Mouse (Mus musculus): ENCODE results near the gene Slc38a1. TPM values are rescaled to one million over a fixed set of nuclear protein-coding genes. Genes with fewer than 3 reads are reported as not detected.
"Not testable (repeated sequence)": the region's sequence is repeated elsewhere in the genome, so short reads cannot be mapped to it uniquely, and the experiment has no call there.

Gene Slc38a1
- total RNA-seq, 2 experiments from 2014 or later, result 3.1 to 4.1 TPM

DNA sequence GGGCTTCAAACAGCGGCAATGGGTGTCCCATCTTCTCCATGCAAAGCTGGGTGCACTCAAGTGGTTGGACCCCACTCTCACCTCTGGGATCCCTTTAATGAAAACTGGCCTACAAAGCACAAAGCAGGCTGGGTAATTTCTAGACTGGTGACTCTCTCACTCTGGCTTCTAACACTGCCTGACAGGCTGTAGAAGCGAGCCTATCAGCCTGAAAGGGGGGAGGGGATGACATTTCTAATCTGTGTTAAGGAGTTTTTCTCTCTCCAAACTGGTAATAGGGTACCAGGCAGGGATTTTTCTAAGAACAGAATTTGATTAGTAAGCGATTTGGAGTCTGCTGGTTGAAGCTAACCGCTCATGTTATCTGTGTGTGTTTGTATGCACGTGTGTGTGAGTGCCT lies 15.8 kb downstream of the Slc38a1 start:
- DNase-seq, result no peak
- intact Hi-C loops (cut with DNase I; ENCODE audit: low total_unique reads), result no loop called here

DNA sequence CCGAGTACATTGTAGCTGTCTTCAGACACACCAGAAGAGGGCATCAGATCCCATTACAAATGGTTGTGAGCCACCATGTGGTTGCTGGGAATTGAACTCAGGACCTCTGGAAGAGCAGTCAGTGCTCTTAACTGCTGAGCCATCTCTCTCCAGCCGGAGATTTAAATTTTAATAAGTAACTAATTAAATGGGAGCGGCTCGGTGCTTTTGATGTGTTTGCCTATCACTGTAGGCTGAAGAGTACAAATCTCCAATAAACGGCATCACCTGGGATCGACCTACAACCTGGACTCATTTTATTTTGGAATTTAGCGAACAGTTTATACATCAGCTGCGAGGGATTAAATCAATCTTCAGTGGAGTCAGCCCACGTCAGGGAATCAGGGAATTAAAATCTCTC lies 17.7 kb downstream of the Slc38a1 start:
- DNase-seq; intact Hi-C loops (cut with DNase I; ENCODE audit: low total_unique reads): not testable (repeated sequence)

DNA sequence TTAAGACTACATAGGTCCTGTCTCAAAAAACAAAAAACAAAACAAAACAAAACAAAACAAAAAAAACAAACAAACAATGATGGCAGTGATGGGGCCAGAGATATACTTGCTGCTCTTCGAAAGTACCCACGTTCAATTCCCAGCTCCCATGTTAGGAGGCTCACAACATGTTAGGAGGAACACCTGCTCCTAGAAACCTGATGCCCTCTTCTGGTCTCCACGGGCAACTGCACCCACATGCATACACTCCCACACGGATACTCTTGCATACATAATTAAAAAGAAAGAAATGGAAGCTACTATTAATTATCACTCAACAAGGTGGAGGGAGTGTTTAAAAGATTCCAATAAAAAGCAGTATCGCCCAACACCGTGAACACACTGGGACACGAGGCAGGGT lies 20.3 kb downstream of the Slc38a1 start:
- intact Hi-C loops (cut with DNase I; ENCODE audit: low total_unique reads), result no loop called here
- no peak for DNase-seq

DNA sequence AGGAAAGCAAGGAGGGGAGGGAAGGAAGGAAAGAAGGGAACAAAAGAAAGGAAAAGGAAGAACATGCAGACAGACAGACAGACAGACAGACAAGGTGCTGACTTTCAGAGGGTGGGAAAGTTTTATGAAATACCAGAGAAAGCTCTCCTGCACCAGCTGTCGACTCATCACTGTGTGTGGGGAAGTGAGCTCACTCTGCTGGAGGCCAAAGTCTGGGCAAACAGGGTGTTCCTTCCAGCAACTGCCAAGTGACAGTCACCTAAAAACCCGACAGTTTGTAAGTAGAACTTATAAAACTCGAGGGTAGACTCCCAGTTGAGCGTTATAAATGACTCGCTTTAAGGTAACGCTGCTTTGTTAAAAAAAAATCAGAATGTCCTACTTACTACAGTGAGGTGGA lies 21.0 kb downstream of the Slc38a1 start:
- intact Hi-C loops (cut with DNase I; ENCODE audit: low total_unique reads), result no loop called here
- DNase-seq, result no peak

DNA sequence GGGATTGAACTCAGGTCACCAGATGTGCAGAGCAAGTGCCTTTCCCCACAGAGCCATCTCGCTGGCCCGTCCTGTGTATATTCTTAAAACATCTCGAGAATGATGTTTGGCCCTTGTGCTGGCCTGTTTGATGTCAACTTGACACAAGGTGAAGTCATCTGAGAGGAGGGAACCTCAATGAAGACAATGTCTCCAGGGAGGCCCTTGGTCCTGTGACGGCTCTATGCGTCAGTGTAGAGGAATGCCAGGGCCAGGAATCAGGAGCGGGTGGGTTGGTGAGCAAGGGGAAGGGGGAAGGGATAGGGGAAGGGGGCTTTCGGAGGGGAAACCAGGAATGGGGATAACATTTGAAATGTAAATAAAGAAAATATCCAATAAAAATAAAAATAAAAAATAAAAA lies 25.2 kb downstream of the Slc38a1 start:
- no peak for DNase-seq
- intact Hi-C loops (cut with DNase I; ENCODE audit: low total_unique reads), result no loop called here

DNA sequence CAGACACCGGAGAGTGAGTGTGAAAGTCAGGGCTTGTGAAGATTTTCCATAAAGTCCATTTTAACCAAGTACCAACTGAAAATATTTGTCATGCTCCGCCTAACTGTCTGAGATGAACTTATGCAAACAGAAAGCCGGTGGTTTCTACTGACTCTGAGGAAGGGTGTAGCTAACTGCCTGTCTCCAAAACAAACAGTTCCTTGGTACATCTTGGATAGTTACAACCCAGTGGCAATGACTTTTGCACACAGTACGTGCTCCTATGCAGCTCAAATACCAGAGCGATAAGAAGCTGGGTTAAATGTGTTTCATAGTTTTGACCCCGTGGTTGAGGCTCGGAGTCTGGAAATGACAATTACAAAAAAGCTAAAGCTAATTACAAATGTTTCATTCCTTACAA lies 34.0 kb downstream of the Slc38a1 start:
- intact Hi-C loops (cut with DNase I; ENCODE audit: low total_unique reads), result no loop called here
- no peak for DNase-seq

DNA sequence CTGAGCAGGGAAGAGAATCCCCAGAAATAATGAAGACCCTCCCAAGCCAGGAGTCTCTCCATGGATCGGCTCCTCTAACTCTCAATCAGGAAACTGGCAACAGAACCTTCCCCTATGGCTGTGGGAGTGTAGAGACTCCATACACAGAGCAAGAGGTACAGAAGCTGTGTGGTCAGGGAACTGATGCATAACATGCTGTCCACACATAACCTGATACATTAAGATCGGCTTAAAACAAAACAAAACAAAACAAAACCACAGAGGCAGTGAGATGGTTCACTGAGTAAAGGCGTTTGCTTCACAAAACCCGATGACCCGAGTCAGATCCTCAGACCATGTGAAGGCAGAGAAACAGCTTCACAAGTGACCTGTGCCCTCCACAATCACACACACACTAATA lies 35.3 kb downstream of the Slc38a1 start:
- intact Hi-C loops (cut with DNase I; ENCODE audit: low total_unique reads), result no loop called here
- DNase-seq, result no peak

DNA sequence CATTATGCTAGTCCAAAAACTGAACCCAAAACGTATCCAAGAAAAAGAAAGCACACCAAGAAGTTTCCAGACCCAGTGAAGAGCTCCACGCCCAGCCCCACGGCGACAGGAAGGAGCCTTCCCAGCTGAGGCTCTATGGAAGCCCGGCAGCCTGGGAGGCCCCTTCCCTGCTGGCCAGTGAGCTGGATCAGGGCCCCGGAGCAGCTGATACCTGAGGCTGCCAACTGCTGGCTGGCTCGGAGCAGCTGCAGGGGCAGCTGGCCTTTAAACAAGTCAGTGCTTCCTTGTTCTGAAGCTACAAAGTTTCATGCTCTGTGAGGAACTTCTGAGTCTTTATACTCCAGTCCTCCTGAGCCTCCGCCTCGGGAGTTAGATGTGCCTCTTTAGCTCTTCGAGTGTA lies 38.4 kb downstream of the Slc38a1 start:
- intact Hi-C loops (cut with DNase I; ENCODE audit: low total_unique reads), result no loop called here

DNA sequence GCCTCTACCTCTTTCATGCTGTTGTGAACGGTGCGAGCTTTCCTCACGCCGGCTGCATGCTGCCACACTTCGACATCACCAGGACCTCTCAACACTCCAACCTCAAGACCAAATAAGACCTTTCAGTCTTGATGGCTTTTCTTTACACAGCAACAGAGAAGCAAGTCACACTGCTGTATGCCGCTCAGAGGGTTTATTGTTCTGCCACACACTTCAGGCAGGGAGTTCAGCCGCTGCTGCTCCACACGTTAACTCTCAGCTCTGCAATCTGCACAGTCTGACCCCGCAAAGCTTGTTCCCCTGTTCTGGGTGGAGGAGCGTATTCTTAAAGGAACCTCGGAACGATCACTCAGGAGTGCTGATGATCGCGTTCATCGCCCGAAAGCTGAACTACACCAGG lies 40.7 kb downstream of the Slc38a1 start:
- intact Hi-C loops (cut with DNase I; ENCODE audit: low total_unique reads), result no loop called here
- DNase-seq, result no peak

More for the DNA sequence above, 38.4 kb downstream of the Slc38a1 start:
- DNase-seq, result peak; percentile 90

DNA sequence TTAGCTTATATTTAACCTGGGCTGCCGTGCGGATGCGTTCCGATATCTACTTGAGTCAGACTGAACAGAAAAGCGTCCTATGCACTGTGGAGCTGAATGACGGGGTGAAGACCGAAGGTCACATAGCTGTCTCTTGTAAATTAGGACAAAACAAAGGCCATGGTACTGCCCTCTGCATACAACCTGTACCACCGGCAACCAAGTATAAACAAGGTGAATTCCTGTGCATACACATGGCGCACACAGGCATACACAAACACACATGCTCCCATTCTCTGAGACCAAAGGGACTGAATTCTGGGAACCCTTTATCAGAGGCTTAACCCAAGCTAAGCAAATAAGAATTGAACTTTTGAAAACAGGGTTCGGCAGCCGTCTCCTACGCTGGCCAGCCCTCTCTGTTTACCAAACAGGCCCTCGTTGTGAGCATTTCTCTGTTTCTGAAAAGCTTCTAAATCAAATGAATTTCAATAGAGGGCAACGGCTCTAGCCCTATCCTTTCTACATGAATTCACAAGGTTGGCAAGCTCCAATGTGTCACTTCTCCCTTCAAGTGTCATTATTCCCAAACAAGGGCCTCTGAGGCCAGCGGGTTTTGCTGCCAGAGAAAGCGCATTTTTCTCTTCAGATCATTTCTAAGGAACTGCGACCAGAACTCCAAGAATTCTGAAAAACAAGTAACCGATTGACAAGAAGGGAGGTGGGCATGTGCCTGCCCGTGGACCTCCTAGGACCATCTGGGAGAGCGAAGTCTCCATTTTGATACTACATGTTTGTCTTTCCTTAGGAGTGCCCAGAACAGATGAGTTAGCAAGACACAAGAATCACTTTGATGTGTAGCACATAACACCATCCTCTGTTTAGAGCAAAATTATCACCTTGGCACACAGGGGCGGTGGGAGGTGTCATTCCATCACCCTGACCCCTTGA lies 42.6 kb downstream of the Slc38a1 start:
- intact Hi-C loops (cut with DNase I; ENCODE audit: low total_unique reads), result no loop called here

DNA sequence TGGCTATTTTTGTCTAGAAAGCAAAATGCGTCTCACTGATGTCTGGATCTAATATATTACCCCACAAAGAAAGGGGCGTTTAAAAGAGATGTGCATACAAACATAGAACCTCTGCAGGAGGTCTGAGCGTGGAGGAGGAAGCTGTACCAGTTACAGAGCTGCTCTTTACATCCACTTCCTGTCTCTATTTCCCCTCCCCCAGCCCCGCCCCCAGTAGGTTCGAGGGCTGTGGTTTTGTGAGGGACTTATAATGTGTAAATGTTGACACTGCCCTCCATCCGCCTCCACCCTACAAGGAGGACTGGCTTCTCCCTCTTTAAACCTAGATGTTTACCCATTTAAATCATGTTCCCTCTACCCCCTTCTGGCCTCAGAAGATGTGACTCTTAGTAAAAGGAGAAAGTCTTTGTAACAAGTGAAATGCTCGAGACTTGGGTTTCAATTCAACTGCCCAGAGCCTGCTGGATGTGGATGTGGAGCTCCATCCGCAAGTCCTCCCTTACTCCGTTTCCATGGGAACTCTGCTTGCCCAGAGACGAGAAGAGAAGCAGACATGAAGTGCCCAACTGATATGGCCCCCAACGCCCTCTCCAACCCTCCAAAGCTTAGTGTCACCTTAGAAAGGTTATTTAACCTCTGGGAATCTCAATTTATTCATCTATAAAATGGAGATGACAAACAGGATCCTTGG lies 43.7 kb downstream of the Slc38a1 start:
- no peak for DNase-seq
- intact Hi-C loops (cut with DNase I; ENCODE audit: low total_unique reads), result no loop called here

More for the DNA sequence above, 42.6 kb downstream of the Slc38a1 start:
- DNase-seq, result no peak

DNA sequence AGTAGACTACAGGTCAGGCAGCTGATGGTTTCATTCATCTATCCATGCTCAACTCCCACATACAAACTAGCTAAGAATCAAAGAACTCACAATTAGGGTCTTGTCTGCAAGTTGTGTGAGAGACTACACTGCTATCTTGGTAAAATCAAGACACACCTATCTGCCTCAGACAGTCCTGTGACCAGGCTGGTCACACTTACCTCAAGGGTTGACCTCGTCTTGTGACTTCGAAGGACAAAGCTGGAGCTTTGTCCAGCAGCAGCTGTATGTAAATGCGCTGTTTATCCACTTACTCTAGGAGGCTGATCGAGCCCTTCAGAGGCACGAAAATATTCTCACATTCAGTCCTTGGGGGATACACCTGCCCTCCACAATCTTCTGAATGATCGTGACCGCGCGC lies 45.6 kb downstream of the Slc38a1 start:
- DNase-seq, result no peak
- intact Hi-C loops (cut with DNase I; ENCODE audit: low total_unique reads), result no loop called here

DNA sequence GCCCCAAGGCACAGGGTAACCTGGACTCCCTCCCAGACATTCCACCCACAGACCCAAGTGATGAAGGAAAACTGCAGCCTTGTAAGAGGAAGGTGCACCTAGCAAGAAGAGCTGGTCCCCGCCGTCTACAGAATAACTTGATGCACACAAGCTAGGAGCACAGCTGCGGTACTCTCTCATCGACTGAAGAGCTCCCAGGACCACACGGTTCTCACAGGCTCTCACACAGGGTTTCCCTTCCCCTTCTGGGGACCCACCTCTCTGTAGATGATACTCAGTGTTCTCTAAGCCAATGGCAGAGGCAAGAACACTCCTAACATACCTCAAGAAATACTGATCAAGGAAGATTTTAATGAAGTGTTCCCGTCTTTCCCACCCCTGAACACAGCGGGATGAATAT lies 48.4 kb downstream of the Slc38a1 start:
- intact Hi-C loops (cut with DNase I; ENCODE audit: low total_unique reads), result no loop called here
- DNase-seq, result no peak

DNA sequence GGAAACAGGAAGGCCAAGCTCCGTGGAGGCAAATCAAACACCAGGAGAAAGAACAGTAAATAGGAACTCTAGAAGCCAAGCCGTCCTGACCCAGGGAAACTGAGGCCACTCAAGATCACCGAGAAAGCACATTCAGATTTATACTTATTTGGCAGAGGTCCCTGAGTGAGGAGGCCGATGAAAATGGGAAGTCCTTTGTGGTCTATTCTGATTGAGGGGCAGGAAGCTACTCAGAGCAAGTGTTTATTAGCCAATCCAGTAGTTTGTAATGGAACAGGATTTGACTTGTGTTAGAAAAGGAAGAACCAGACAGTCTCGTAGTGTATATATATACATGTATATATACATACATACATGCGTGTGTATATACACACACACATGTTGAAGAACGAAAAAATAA lies 48.8 kb downstream of the Slc38a1 start:
- DNase-seq, result no peak
- intact Hi-C loops (cut with DNase I; ENCODE audit: low total_unique reads), result no loop called here

DNA sequence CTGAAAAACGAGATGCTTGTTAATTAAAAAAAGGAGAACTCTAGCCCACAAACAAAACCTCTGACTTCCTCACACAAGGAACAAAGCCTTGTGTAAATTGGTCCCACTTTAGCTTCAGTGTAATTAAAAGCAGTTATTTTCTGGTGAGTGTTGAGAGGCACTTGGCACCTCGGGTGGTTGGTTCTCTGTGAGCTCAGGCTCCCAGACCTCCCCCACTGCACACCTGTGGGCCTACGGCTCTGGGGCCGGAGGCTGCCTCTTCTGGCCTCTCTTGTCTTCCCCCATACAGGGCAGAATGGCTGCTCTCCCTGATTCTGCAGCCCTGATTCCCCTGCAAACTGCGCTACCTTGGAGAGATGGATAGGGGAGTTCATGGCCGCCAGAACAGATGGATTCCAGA lies 49.3 kb downstream of the Slc38a1 start:
- intact Hi-C loops (cut with DNase I; ENCODE audit: low total_unique reads), result no loop called here
- no peak for DNase-seq

DNA sequence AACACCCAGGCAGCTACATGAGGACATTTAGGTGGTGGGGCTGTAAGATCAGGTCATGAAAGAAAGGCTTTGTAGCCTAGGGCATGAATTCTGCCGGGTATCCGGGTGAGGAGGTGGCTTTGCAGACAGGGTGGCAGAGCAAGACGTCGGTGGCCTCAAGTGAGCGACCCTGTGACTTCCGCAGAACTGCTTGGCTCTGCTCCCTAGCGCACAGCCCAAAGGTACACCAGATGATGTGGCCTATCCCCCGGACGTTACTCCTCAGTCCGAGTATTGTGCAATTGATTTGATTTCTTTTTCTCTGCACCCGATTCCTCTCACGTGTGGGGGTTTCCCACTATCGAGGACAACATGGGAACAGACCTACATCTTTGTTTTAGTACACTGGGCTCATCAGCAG lies 49.7 kb downstream of the Slc38a1 start:
- intact Hi-C loops (cut with DNase I; ENCODE audit: low total_unique reads), result no loop called here
- no peak for DNase-seq

DNA sequence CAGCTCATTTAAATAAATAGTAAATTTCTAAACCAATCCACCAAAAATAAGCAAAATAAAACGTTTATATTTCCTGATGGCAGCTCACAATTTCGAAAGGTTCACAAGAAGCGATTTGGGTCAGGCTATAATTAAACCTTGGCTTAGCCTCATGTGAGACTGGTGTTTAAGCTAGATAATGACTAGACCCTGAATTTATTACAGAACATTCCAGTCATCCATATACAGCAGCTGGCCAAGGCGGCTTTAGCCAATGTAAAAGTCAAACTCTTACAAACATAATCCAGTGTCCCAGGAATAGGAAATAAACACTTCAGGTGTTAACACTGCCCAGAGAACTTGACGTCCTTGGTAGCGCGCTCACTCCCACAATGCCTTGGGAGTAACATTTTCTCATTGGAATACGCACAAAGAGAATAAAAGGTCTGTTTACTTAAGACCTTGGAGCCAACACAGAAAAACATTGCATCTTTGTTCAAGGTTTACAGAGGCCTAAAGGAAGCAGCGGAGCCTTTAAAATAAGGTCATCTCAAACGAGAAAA lies 50.8 kb downstream of the Slc38a1 start:
- intact Hi-C loops (cut with DNase I; ENCODE audit: low total_unique reads), result no loop called here
- DNase-seq, result no peak

DNA sequence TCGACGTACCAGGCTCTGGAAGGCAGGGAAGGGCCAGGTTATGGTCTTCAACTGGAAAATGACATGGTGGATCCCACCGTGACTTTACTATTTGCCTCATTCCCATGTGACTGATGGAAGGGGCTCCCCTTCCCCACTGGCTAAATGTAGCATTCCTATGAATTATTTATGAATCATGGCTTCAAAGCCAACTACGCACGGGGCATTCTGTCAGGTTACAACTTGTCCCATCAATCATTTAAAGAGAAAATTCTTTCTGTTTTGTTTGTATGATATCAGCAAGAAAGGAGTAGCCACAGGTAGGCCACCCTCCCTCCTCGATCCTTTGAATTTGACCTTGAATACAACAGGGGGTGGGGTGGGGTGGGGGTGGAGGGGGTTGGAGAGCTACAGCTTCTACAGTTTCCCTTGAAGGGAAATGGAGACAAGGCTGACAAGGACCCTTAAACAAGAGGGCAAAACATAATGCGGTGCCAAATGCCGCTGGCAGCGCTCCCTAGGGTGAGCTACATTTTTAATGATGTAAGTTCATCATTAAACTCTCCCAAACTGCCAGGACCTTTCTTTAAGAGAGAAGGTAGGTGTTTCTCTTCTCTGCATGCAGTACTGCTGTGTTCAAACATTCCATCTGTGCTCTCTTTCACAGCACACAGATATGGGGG lies 53.6 kb downstream of the Slc38a1 start:
- intact Hi-C loops (cut with DNase I; ENCODE audit: low total_unique reads), result no loop called here
- no peak for DNase-seq

DNA sequence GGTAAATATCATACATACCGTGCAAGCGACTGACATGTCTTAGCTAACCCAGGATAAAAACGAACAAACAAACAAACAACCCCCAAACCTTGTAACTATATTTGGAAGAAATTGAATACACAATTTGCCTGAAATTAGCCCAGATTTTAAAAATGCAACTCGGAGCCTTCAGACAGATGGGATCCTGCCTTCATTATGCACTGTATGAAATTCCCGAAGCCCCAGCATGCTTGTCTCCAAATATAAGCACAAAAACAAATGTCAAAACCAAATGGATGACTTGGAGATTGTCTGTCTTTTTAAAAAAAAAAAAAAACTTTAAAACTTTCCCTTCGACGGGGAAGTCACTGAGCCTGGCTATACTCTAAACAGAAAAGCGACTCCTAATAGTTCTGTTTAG lies 54.7 kb downstream of the Slc38a1 start:
- intact Hi-C loops (cut with DNase I; ENCODE audit: low total_unique reads), result no loop called here

DNA sequence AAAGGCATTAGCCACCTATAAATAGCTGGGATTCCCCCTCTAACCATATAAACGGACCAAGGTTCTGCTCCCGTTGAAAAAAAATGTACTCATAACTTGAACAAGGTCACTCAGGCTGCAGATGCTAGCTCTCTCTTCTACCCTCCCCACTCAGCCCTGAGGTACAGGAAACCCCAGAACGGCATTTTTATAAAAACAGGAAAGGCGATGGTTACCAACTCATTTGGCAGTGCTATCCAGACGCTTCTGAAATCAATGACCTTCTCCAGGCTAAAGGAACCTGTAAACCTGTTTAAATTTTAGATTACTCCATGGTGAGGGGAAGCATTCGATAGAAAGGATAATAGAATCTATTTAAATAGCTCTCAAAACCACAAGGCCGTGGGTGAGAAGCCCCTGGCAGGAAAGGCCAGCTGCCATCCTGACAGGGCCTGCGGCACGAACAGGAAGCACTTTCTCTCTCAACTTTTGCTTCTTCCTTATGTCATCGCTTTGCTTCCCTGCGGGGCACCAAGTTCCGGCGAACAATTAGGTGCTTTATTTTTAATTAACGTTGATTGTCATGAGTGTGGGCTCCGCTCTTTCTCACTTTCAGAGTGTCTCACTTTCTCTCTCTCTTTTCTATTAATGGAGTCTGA lies 59.2 kb downstream of the Slc38a1 start:
- intact Hi-C loops (cut with DNase I; ENCODE audit: low total_unique reads), result no loop called here
- no peak for DNase-seq

More for the DNA sequence above, 54.7 kb downstream of the Slc38a1 start:
- DNase-seq, result no peak

Data from gastrocnemius, postnatal 14 days (tissue).